Mouse (Mus musculus): ENCODE results near the gene Nmnat2. TPM values are rescaled to one million over a fixed set of nuclear protein-coding genes. Genes with fewer than 3 reads are reported as not detected.
A peak's percentile ranks its signal among the peaks of the same experiment; 100 is the strongest.

The Nmnat2 gene
- polyA plus RNA-seq, 1 experiment from 2014 or later = 70.6 TPM

DNA sequence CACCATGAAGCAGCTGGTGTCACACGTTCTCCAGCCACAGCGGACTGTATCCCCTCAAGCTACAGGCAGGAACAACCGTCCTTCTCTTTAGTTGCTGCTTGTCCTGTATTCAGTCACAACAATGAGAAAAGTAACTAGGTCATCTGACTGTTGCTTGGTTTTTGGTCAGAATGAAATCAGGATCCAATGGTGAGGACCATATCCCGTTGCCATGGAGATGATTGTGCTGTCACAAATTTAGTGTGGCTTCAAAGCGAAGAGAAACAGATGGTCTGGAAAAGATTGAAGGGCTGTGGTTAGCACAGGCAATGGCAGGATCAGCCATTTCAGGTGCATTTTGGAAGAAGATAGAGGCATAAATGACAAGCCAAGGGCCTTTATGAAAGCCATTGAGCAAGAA is 18.4 kb upstream of the Nmnat2 start:
- WGBS = 88% methylated on average over 5 of the region's 5 CpGs
- DNase-seq (ENCODE audit: low spot score) (peak; percentile 24), ATAC-seq (no peak)
- no peak overlapping the region for H3K4me3 ChIP-seq (ENCODE audit: low read depth, low read length)
- H3K27me3 ChIP-seq (replicated peaks; ENCODE audit: control insufficient read depth, insufficient read depth, low read length) = no peaks in the 10 kb centered on the region
- H3K9me3 ChIP-seq (replicated peaks; ENCODE audit: control insufficient read depth, low read length) = no peaks in the 10 kb centered on the region
- no peak overlapping the region for H3K9ac ChIP-seq (ENCODE audit: low read length)
- no peak overlapping the region for H3K4me2 ChIP-seq (ENCODE audit: low read length)
- no peaks in the 10 kb centered on the region for H3K36me3 ChIP-seq (ENCODE audit: control insufficient read depth, insufficient read depth, low read length)
- H3K27ac ChIP-seq (ENCODE audit: low read depth, low read length) = no peak overlapping the region
- H3K4me1 ChIP-seq (ENCODE audit: control insufficient read depth, insufficient read depth, low read length) = no peaks in the 10 kb centered on the region

- H3K36me3 ChIP-seq (ENCODE audit: control insufficient read depth, insufficient read depth, low read length) = no peaks in the 10 kb centered on the region
- no peaks in the 10 kb centered on the region for H3K9me3 ChIP-seq (replicated peaks; ENCODE audit: control insufficient read depth, low read length)
- ATAC-seq (no peak), DNase-seq (ENCODE audit: low spot score) (no peak)
- H3K4me2 ChIP-seq (ENCODE audit: low read length) = no peak overlapping the region
- WGBS = 36% methylated on average over 4 of the region's 4 CpGs
- H3K27ac ChIP-seq (ENCODE audit: low read depth, low read length) = no peak overlapping the region
- H3K4me3 ChIP-seq (ENCODE audit: low read depth, low read length) = no peak overlapping the region
- H3K4me1 ChIP-seq (ENCODE audit: control insufficient read depth, insufficient read depth, low read length) = no peaks in the 10 kb centered on the region
- no peak overlapping the region for H3K9ac ChIP-seq (ENCODE audit: low read length)
- H3K27me3 ChIP-seq (replicated peaks; ENCODE audit: control insufficient read depth, insufficient read depth, low read length) = no peaks in the 10 kb centered on the region
These were observed 11.8 kb upstream of the Nmnat2 start for GRCm38 (mm10) chr1:152942977-152943376.

GRCm38 (mm10) chr1:152954167-152954566 is 626 bp upstream of the Nmnat2 start:
- Histone ChIP-seq H3K4me3 (ENCODE audit: low read depth, low read length) (no peak overlapping the region), H3K27me3 (replicated peaks; ENCODE audit: control insufficient read depth, insufficient read depth, low read length) (peaks cover 7% of the 10 kb centered on the region; the same call in 1 of the 2 replicates), H3K4me1 (ENCODE audit: control insufficient read depth, insufficient read depth, low read length) (peaks cover 5% of the 10 kb centered on the region), H3K4me2 (ENCODE audit: low read length) (no peak overlapping the region), H3K9me3 (replicated peaks; ENCODE audit: control insufficient read depth, low read length) (no peaks in the 10 kb centered on the region), H3K27ac (ENCODE audit: low read depth, low read length) (no peak overlapping the region), H3K9ac (ENCODE audit: low read length) (no peak overlapping the region), H3K36me3 (ENCODE audit: control insufficient read depth, insufficient read depth, low read length) (no peaks in the 10 kb centered on the region)
- DNase-seq (ENCODE audit: low spot score) (no peak), ATAC-seq (no peak)
- WGBS = 72% methylated on average over 5 of the region's 5 CpGs

GRCm38 (mm10) chr1:152955564-152956211 is 895 bp downstream of the Nmnat2 start:
- H3K9ac ChIP-seq (ENCODE audit: low read length) = peak overlapping the region; percentile 72
- under 1% methylated on average over 40 of the region's 40 CpGs for WGBS
- H3K27ac ChIP-seq (ENCODE audit: low read depth, low read length) = peak overlapping the region; percentile 82
- ATAC-seq (peak; percentile 44), DNase-seq (ENCODE audit: low spot score) (peak; percentile 46)
- H3K4me2 ChIP-seq (ENCODE audit: low read length) = peak overlapping the region; percentile 84
- H3K4me3 ChIP-seq (ENCODE audit: low read depth, low read length) = peak overlapping the region; percentile 60
- peaks cover 5% of the 10 kb centered on the region for H3K4me1 ChIP-seq (ENCODE audit: control insufficient read depth, insufficient read depth, low read length)
- H3K27me3 ChIP-seq (replicated peaks; ENCODE audit: control insufficient read depth, insufficient read depth, low read length) = peaks cover 7% of the 10 kb centered on the region; the same call in 1 of the 2 replicates
- H3K9me3 ChIP-seq (replicated peaks; ENCODE audit: control insufficient read depth, low read length) = no peaks in the 10 kb centered on the region
- no peaks in the 10 kb centered on the region for H3K36me3 ChIP-seq (ENCODE audit: control insufficient read depth, insufficient read depth, low read length)

DNA sequence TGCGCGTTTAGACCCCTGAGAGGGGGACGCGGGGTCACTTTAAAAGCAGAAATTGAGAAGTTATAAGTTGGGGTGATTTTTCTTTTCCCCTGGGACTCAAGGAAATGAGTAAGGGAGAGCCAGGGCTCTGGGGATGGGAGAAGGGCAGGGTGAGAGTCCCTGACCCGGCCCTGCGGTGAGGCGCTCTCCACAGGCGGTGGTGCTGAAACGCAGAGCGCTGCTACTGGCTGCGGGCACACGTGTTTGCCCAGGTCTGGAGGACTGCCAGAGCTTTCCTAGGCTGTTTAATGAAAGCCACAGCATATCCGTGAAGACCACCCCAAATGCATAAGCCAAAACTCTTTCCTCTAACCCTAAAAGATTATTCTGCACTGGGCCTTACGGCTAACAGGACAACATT is 1.4 kb downstream of the Nmnat2 start:
- peak overlapping the region; percentile 60 for H3K4me3 ChIP-seq (ENCODE audit: low read depth, low read length)
- no peak overlapping the region for H3K27ac ChIP-seq (ENCODE audit: low read depth, low read length)
- peaks cover 5% of the 10 kb centered on the region for H3K4me1 ChIP-seq (ENCODE audit: control insufficient read depth, insufficient read depth, low read length)
- H3K27me3 ChIP-seq (replicated peaks; ENCODE audit: control insufficient read depth, insufficient read depth, low read length) = peaks cover 7% of the 10 kb centered on the region; the same call in 1 of the 2 replicates
- no peaks in the 10 kb centered on the region for H3K36me3 ChIP-seq (ENCODE audit: control insufficient read depth, insufficient read depth, low read length)
- WGBS = 4% methylated on average over 14 of the region's 14 CpGs
- peak overlapping the region; percentile 72 for H3K9ac ChIP-seq (ENCODE audit: low read length)
- ATAC-seq = peak; percentile 45
- H3K9me3 ChIP-seq (replicated peaks; ENCODE audit: control insufficient read depth, low read length) = no peaks in the 10 kb centered on the region
- peak overlapping the region; percentile 84 for H3K4me2 ChIP-seq (ENCODE audit: low read length)
- DNase-seq (ENCODE audit: low spot score) = peak; percentile 75

- Histone ChIP-seq H3K9me3 (replicated peaks; ENCODE audit: control insufficient read depth, low read length) (no peaks in the 10 kb centered on the region), H3K4me2 (ENCODE audit: low read length) (no peak overlapping the region), H3K27ac (ENCODE audit: low read depth, low read length) (no peak overlapping the region), H3K4me1 (ENCODE audit: control insufficient read depth, insufficient read depth, low read length) (no peaks in the 10 kb centered on the region), H3K27me3 (replicated peaks; ENCODE audit: control insufficient read depth, insufficient read depth, low read length) (no peaks in the 10 kb centered on the region), H3K36me3 (ENCODE audit: control insufficient read depth, insufficient read depth, low read length) (no peaks in the 10 kb centered on the region), H3K9ac (ENCODE audit: low read length) (no peak overlapping the region), H3K4me3 (ENCODE audit: low read depth, low read length) (no peak overlapping the region)
- DNase-seq (ENCODE audit: low spot score) (peak; percentile 10), ATAC-seq (no peak)
- WGBS = 44% methylated on average over 10 of the region's 10 CpGs
These were observed 9.6 kb downstream of the Nmnat2 start for GRCm38 (mm10) chr1:152964344-152964743.

- no peaks in the 10 kb centered on the region for H3K4me1 ChIP-seq (ENCODE audit: control insufficient read depth, insufficient read depth, low read length)
- no peaks in the 10 kb centered on the region for H3K9me3 ChIP-seq (replicated peaks; ENCODE audit: control insufficient read depth, low read length)
- ATAC-seq (no peak), DNase-seq (ENCODE audit: low spot score) (no peak)
- no peaks in the 10 kb centered on the region for H3K27me3 ChIP-seq (replicated peaks; ENCODE audit: control insufficient read depth, insufficient read depth, low read length)
- H3K4me3 ChIP-seq (ENCODE audit: low read depth, low read length) = no peak overlapping the region
- no peak overlapping the region for H3K27ac ChIP-seq (ENCODE audit: low read depth, low read length)
- no peak overlapping the region for H3K9ac ChIP-seq (ENCODE audit: low read length)
- H3K4me2 ChIP-seq (ENCODE audit: low read length) = no peak overlapping the region
- WGBS = 83% methylated on average over 6 of the region's 6 CpGs
- no peaks in the 10 kb centered on the region for H3K36me3 ChIP-seq (ENCODE audit: control insufficient read depth, insufficient read depth, low read length)
These were observed 11.4 kb downstream of the Nmnat2 start for GRCm38 (mm10) chr1:152966222-152966621.

- H3K9me3 ChIP-seq (replicated peaks; ENCODE audit: control insufficient read depth, low read length) = no peaks in the 10 kb centered on the region
- no peaks in the 10 kb centered on the region for H3K4me1 ChIP-seq (ENCODE audit: control insufficient read depth, insufficient read depth, low read length)
- 79% methylated on average over 2 of the region's 2 CpGs for WGBS
- no peak overlapping the region for H3K4me2 ChIP-seq (ENCODE audit: low read length)
- no peaks in the 10 kb centered on the region for H3K36me3 ChIP-seq (ENCODE audit: control insufficient read depth, insufficient read depth, low read length)
- DNase-seq (ENCODE audit: low spot score) (no peak), ATAC-seq (no peak)
- H3K4me3 ChIP-seq (ENCODE audit: low read depth, low read length) = no peak overlapping the region
- H3K27me3 ChIP-seq (replicated peaks; ENCODE audit: control insufficient read depth, insufficient read depth, low read length) = no peaks in the 10 kb centered on the region
- no peak overlapping the region for H3K27ac ChIP-seq (ENCODE audit: low read depth, low read length)
- H3K9ac ChIP-seq (ENCODE audit: low read length) = no peak overlapping the region
These were observed 11.9 kb downstream of the Nmnat2 start for GRCm38 (mm10) chr1:152966686-152967085.

DNA sequence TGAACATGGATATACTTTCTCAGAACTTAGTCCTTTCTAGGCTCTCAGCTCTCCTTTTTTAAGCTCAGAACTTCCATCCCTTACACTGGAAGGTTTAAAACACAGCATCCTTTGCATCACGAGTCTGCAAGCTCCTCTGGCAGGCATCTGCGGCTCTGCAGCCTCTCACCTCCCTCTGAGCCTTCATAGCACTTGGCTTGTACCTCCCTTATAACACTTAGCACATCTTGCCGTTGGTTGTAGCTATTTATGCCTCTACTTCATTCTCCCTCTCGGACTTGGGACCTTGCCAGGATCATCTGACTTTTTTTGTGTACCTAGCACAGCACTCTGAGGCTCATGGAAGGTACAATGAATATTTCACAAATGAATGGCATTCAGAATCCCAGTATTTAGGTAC is 14.3 kb downstream of the Nmnat2 start:
- no peak overlapping the region for H3K27ac ChIP-seq (ENCODE audit: low read depth, low read length)
- 0 out of 2 replicates have a peak, but pooled peaks cover 2% of the 10 kb centered on the region for H3K4me1 ChIP-seq (ENCODE audit: control insufficient read depth, insufficient read depth, low read length)
- no peak for DNase-seq (ENCODE audit: low spot score)
- no peak for ATAC-seq
- H3K4me3 ChIP-seq (ENCODE audit: low read depth, low read length) = no peak overlapping the region
- 48% methylated on average over 4 of the region's 4 CpGs for WGBS
- H3K9ac ChIP-seq (ENCODE audit: low read length) = no peak overlapping the region
- H3K9me3 ChIP-seq (replicated peaks; ENCODE audit: control insufficient read depth, low read length) = no peaks in the 10 kb centered on the region
- H3K36me3 ChIP-seq (ENCODE audit: control insufficient read depth, insufficient read depth, low read length) = no peaks in the 10 kb centered on the region
- no peaks in the 10 kb centered on the region for H3K27me3 ChIP-seq (replicated peaks; ENCODE audit: control insufficient read depth, insufficient read depth, low read length)
- no peak overlapping the region for H3K4me2 ChIP-seq (ENCODE audit: low read length)

Data from forebrain, embryonic 14.5 days (tissue).